Mouse (Mus musculus): ENCODE results near the gene Spred3.

Spred3 gene

GRCm38 (mm10) chr7:29128725-29129124, 41.5 kb downstream of the Spred3 start:
- peak; percentile 40 for DNase-seq (ENCODE audit: low read depth, low spot score)

- DNase-seq (ENCODE audit: low read depth, low spot score), result peak; percentile 60
These were observed 43.9 kb downstream of the Spred3 start for GRCm38 (mm10) chr7:29126173-29126915.

- DNase-seq (ENCODE audit: low read depth, low spot score), result peak; percentile 20
These were observed 45.2 kb downstream of the Spred3 start, which contains the start of gene Ryr1 for GRCm38 (mm10) chr7:29124970-29125369. Gene Ryr1 (minus strand): TSS chr7:29125179.

- DNase-seq (ENCODE audit: low read depth, low spot score), result no peak
These were observed 46.5 kb downstream of the Spred3 start for GRCm38 (mm10) chr7:29123531-29124358.

GRCm38 (mm10) chr7:29122821-29123220, 47.4 kb downstream of the Spred3 start:
- DNase-seq (ENCODE audit: low read depth, low spot score), result no peak

GRCm38 (mm10) chr7:29119526-29119925, 50.7 kb downstream of the Spred3 start:
- DNase-seq (ENCODE audit: low read depth, low spot score), result no peak

GRCm38 (mm10) chr7:29118142-29118851, 51.9 kb downstream of the Spred3 start:
- DNase-seq (ENCODE audit: low read depth, low spot score), result no peak

- DNase-seq (ENCODE audit: low read depth, low spot score), result peak; percentile 20
These were observed 60.9 kb downstream of the Spred3 start for GRCm38 (mm10) chr7:29108992-29109955.
